Mouse (Mus musculus) spleen, embryonic (tissue): ENCODE measurements around the gene Mras.

Experiments
- CTCF ChIA-PET: fragments of 350-600 bp; sonication (Branson Sonifier 250); formaldehyde crosslinking; loops from one replicate; lab custom pipeline; 2022; lab: Charles Lee

The Mras gene

GRCm38 (mm10) chr9:99437031-99437764, at the start of gene Mras:
Mras (minus strand) TSS chr9:99437381.
- CTCF ChIA-PET, result no interaction called here

DNA sequence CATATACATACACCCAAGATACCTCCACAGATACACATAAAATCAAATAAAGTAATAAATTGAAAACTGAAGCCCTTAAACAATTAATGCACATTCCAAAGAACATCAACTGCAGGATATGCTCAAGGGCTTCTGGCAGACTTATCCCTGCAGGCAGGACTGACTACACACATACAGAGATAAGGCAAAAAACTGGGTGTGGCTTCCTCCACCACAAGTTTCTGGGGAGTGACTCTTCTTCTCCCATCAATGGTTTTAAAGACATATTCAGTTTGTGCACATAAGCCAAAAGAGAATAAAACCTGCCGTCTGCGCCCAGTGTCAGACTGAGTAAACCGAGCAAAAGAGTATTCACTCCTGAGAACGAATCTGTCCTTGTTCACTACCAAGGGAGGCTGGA, 48.0 kb upstream of the Mras start:
- CTCF ChIA-PET, result interaction anchor here (0.5 kb wide), 1 partner anchor 11 kb away, joined by 3 read pairs; no protein-coding TSS in a partner anchor

GRCm38 (mm10) chr9:99484632-99485031, 47.5 kb upstream of the Mras start:
- CTCF ChIA-PET, result no interaction called here

DNA sequence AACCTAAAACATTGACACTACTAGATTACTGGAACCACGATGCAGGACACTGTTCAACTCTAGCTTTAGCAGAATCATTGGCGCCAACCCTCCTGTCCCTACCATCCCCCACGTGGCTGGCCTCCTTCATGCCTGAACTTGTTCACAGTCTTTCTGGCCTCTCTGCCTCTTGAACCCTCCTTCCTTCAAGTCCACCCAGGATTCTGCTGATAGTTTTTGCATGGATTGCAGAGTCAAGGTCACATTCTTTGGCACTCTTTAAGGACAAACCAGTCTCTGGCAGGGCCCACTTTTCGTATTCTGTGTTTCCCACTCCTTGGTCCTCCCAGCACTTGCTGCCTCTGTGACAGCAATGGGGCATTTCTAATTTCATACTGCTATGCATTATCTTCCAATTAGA, 46.0 kb upstream of the Mras start:
- CTCF ChIA-PET, result no interaction called here

- CTCF ChIA-PET, result no interaction called here
These were observed 43.6 kb upstream of the Mras start for GRCm38 (mm10) chr9:99480764-99481163.

- CTCF ChIA-PET, result no interaction called here
These were observed 42.1 kb upstream of the Mras start for GRCm38 (mm10) chr9:99479181-99479711.

GRCm38 (mm10) chr9:99471334-99471733, 34.2 kb upstream of the Mras start:
- CTCF ChIA-PET, result no interaction called here

GRCm38 (mm10) chr9:99470347-99471092, 33.3 kb upstream of the Mras start:
- CTCF ChIA-PET, result no interaction called here

DNA sequence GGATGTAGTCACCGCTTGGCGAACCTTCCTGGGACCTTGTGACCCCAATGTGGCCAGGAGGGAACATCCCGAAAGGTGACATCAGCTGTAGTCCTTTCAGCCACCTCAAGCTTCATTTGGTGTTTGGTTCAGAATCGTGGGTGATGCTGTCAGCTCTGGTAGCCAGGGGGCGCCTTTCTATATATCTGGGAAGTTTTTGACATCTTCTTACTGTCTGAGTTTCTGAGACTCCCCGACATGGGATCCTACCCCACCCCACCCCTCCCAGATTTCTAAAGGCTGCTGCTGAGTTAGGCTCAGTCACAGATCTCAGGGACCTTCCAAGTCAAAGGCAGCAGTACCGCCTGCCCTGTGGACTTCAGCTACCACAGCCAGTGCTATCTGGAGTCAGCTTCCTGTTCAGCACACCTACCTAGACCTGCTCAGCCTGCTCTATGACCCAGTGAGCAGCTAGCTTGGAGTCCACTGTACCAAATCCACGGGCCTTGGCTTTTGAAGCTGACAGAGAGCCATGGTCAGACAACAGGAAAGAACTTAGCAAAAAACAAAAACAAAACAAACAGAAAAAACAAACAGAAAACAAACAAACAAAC, 32.6 kb upstream of the Mras start:
- CTCF ChIA-PET, result no interaction called here

- CTCF ChIA-PET, result no interaction called here
These were observed 31.4 kb upstream of the Mras start for GRCm38 (mm10) chr9:99468572-99468971.

GRCm38 (mm10) chr9:99464876-99465275, 27.7 kb upstream of the Mras start:
- CTCF ChIA-PET, result no interaction called here

- CTCF ChIA-PET, result no interaction called here
These were observed 22.5 kb upstream of the Mras start for GRCm38 (mm10) chr9:99459730-99460129.

- CTCF ChIA-PET, result interaction anchor here (0.6 to 0.8 kb wide), 2 partner anchors 52 to 68 kb away, joined by 3 to 11 read pairs; no protein-coding TSS in a partner anchor
These were observed 21.5 kb upstream of the Mras start for GRCm38 (mm10) chr9:99458529-99459208.

GRCm38 (mm10) chr9:99454211-99454610, 17.0 kb upstream of the Mras start:
- CTCF ChIA-PET, result no interaction called here

- CTCF ChIA-PET, result no interaction called here
These were observed 14.0 kb upstream of the Mras start, which contains the start of gene Nme9 for GRCm38 (mm10) chr9:99451161-99451560. Nme9 (plus strand) TSS chr9:99451475.

DNA sequence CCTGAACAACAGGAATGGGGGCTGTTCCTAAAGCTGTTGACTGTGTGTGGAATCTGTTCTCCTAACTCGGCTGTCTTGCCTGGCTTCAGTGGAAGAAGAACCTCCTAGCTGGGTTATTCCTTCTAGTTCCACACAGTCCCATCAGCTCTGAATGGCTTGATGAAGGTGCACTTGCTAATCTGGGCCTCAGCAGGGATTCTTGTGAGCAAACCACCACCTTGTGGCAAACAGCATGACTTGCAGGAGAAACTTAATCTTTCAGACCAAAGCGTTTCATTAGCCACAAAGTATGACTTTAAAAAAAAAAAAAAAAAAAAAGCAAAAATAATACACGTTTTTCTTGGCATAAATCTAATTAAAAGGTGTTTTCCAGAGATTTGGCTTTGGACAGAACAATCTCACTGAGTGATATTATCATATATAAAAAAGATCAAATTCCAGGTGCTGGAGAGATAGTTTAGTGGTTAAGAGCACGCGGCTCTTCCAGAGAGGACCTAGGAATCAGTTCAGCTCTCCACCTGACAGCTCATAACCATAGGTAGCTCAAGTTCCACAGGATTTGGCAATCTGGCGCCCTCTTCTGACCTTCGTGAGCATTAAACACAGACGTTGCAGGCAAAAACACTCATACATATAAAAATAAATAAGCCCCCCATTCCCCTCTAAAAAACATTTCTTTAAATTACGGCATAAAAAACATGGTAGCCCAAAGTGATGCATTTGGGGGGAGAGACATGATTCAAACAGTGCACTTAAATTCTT, 12.9 kb upstream of the Mras start:
- CTCF ChIA-PET, result no interaction called here

DNA sequence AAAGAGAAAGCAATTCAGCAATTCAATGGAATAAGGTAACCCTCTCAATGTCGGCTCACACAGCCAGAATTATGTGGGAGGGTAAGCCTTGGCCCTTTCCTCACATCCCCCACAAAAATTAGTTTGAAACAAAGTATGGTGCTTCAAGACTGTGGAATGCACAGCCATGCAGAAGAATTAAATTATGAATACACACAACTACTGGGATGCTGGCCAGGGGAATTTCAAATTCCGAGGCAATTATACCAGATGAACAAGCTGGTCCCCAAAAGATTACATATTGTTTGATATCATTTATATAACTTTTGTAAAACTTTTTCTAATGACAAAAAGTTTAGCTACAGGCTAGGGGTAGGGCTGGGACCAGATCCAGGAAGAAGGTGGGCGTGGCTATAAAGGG, 10.1 kb upstream of the Mras start:
- CTCF ChIA-PET, result no interaction called here

GRCm38 (mm10) chr9:99446259-99446658, 9.1 kb upstream of the Mras start:
- CTCF ChIA-PET, result no interaction called here

DNA sequence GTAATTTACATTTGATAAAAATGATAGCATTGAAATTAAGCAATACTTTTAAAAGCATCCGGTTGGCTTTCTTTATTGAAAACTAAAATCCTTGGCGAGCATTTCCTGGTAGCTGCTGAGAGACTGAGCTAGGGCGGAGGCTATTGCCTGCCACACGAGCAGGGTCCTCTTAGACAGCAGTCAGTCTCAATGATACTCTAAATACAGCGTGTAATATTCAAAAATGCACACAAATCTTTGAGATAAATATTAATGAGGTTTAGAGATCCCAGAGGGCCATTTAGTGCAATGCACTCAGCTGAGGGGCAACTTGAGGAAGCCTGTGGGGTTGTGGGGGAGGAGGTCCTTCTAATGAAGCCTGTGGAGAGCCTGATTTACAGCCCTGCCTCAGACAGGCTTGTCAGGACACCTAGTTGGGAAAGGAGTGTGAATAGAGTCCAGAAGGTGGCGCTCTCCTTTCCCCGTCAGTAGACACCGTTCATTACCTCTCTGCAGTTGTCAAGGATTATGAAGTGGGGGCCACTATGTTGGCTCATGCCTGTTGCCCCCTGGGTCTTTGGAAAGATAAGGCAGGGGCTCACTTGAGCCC, 7.5 kb upstream of the Mras start:
- CTCF ChIA-PET, result no interaction called here

DNA sequence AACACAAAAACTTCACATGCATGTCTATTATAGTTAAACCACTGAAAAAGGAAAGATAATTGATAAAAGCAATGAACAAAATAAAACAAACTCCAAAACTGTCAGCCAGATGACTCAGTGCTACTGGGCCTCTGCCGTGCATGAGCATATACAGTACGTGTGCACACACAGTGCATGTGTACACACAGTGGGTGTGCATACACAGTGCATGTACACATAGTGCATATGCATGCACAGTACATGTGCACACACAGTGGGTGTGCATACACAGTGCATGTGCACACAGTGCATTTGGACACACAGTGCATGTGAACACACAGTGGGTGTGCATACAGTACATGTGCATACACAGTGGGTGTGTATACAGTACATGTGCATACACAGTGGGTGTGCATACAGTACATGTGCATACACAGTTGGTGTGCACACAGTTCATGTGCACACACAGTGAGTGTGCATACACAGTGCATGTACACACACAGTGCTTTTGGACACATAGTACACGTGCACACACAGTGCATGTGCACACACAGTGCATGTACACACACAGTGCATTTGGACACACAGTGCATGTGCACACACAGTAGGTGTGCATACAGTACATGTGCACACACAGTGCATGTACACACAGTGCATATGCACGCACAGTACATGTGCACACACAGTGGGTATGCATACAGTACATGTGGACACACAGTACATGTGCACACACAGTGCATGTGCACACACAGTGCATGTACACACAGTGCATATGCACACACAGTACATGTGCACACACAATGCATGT, 4.7 kb upstream of the Mras start:
- CTCF ChIA-PET, result no interaction called here
